Mouse (Mus musculus) midbrain, postnatal 0 days (tissue): ENCODE data around the gene Kdm6b. TPM values are rescaled to one million over a fixed set of nuclear protein-coding genes. Genes with fewer than 3 reads are reported as not detected.

Experiments used
- ATAC-seq: fragments of 200-750 bp; cut with Nextera tagmentation; 2 replicates; pipeline ENCODE4 v1.8.0; 2017; ENCODE audit warnings: moderate number of reproducible peaks, mild to moderate bottlenecking, moderate TSS enrichment, moderate library complexity; ENCODE audit not compliant: low FRiP score
- DNase-seq: peaks from one replicate; pipeline ENCODE4 v3.0.0-alpha.2; 2015; ENCODE audit warnings: low spot score
- H3K27ac ChIP-seq: fragments of 300-500 bp; sonication (generic); 2 replicates; pipeline ENCODE4 v1.5.1; 2014; ENCODE audit warnings: low read depth, mild to moderate bottlenecking, low read length, mixed read lengths
- H3K27me3 ChIP-seq: fragments of 300-500 bp; sonication (generic); 2 replicates; pipeline ENCODE4 v1.6.1; 2014; ENCODE audit warnings: low read length, control low read depth, mixed read lengths; ENCODE audit not compliant: insufficient read depth
- H3K36me3 ChIP-seq: fragments of 300-500 bp; sonication (generic); 2 replicates; pipeline ENCODE4 v1.6.1; 2014; ENCODE audit warnings: low read length, control low read depth, mixed read lengths; ENCODE audit not compliant: insufficient read depth
- H3K4me1 ChIP-seq: fragments of 300-500 bp; sonication (generic); 2 replicates; pipeline ENCODE4 v1.6.1; 2014; ENCODE audit warnings: mild to moderate bottlenecking, control low read depth, antibody characterized with exemption, low read length, mixed read lengths; ENCODE audit not compliant: insufficient read depth
- H3K4me2 ChIP-seq: fragments of 300-500 bp; sonication (generic); 2 replicates; pipeline ENCODE4 v1.6.1; 2014; ENCODE audit warnings: low read depth, mild to moderate bottlenecking, low read length, mixed read lengths; ENCODE audit not compliant: poor library complexity, severe bottlenecking
- H3K4me3 ChIP-seq: fragments of 300-500 bp; sonication (generic); 2 replicates; pipeline ENCODE4 v1.5.1; 2014; ENCODE audit warnings: low read depth, mild to moderate bottlenecking, low read length, moderate library complexity
- H3K9ac ChIP-seq: fragments of 300-500 bp; sonication (generic); replicated peaks from 2 replicates; pipeline ENCODE4 v1.6.1; 2014; ENCODE audit warnings: mild to moderate bottlenecking, low read length, moderate library complexity, mixed read lengths; ENCODE audit not compliant: poor library complexity, severe bottlenecking
- H3K9me3 ChIP-seq: fragments of 300-500 bp; sonication (generic); 2 replicates; pipeline ENCODE4 v1.6.1; 2016; ENCODE audit warnings: low read length, control low read depth
- CTCF ChIP-seq: IDR thresholded peaks from 2 replicates; pipeline ENCODE4 v1.5.1; 2016; ENCODE audit warnings: antibody characterized with exemption, mild to moderate bottlenecking
- WGBS: fragments of 180-500 bp; shearing (Covaris S2); extraction: QIAGEN DNeasy Blood & Tissue Kit; methylation state at CpG from one replicate; pipeline ENCODE4 v1.1.7; 2014; 5-methylcytosine and 5-hydroxymethylcytosine counted together
- polyA plus RNA-seq: library from polyadenylated mRNA; unstranded; fragments of >200 nt; fragmentation: Nextera tagmentation; extraction: Ambion mirVana; gene quantifications from 2 replicates; pipeline ENCODE4 v1.2.1, GENCODE M21; 2015
- total RNA-seq: library from RNA; depleted of rRNA; stranded (reverse); fragments of >200 nt; gene quantifications from 2 replicates; pipeline ENCODE4 v1.2.3, GENCODE M21; 2014

The Kdm6b gene
- total and polyA plus RNA-seq, 2 experiments from 2014 or later: 14.5 to 22.7 TPM

- ATAC-seq (peak; percentile 64), DNase-seq (peak; percentile 98)
- TF ChIP-seq CTCF: peak; percentile 94
- H3K9ac ChIP-seq: 0 out of 2 replicates have a peak overlapping the region, but pooled peaks have one; percentile 19
- 19% methylated on average over 22 of the region's 22 CpGs for WGBS
- no peak overlapping the region for H3K4me3 ChIP-seq
- H3K4me1 ChIP-seq: no peaks in the 10 kb centered on the region
- H3K4me2 ChIP-seq: no peak overlapping the region
- H3K9me3 ChIP-seq: no peaks in the 10 kb centered on the region
- peaks cover 57% of the 10 kb centered on the region for H3K36me3 ChIP-seq
- no peaks in the 10 kb centered on the region for H3K27me3 ChIP-seq
- no peak overlapping the region for H3K27ac ChIP-seq
Measured at GRCm38 (mm10) chr11:69401210-69401637, 12.3 kb downstream of the Kdm6b start.

GRCm38 (mm10) chr11:69400083-69400850 is 13.2 kb downstream of the Kdm6b start:
- H3K27me3 ChIP-seq: no peaks in the 10 kb centered on the region
- TF ChIP-seq CTCF: no peak
- no peak overlapping the region for H3K27ac ChIP-seq
- peaks cover 47% of the 10 kb centered on the region for H3K36me3 ChIP-seq
- ATAC-seq (no peak), DNase-seq (no peak)
- no peaks in the 10 kb centered on the region for H3K4me1 ChIP-seq
- H3K4me3 ChIP-seq: no peak overlapping the region
- WGBS: 69% methylated on average over 25 of the region's 25 CpGs
- no peak overlapping the region for H3K4me2 ChIP-seq
- no peak overlapping the region for H3K9ac ChIP-seq
- H3K9me3 ChIP-seq: no peaks in the 10 kb centered on the region

- H3K9me3 ChIP-seq: no peaks in the 10 kb centered on the region
- H3K4me3 ChIP-seq: no peak overlapping the region
- peaks cover 39% of the 10 kb centered on the region for H3K36me3 ChIP-seq
- H3K4me2 ChIP-seq: no peak overlapping the region
- no peak overlapping the region for H3K9ac ChIP-seq
- WGBS: 25% methylated on average over 54 of the region's 66 CpGs
- no peaks in the 10 kb centered on the region for H3K27me3 ChIP-seq
- H3K4me1 ChIP-seq: no peaks in the 10 kb centered on the region
- DNase-seq (no peak), ATAC-seq (no peak)
- no peak overlapping the region for H3K27ac ChIP-seq
- TF ChIP-seq CTCF: no peak
Measured at GRCm38 (mm10) chr11:69399201-69400082, 14.0 kb downstream of the Kdm6b start.

- peaks cover 31% of the 10 kb centered on the region for H3K36me3 ChIP-seq
- no peaks in the 10 kb centered on the region for H3K4me1 ChIP-seq
- DNase-seq (no peak), ATAC-seq (no peak)
- H3K9me3 ChIP-seq: no peaks in the 10 kb centered on the region
- no peak overlapping the region for H3K4me3 ChIP-seq
- TF ChIP-seq CTCF: no peak
- H3K27ac ChIP-seq: no peak overlapping the region
- no peak overlapping the region for H3K4me2 ChIP-seq
- H3K9ac ChIP-seq: 0 out of 2 replicates have a peak overlapping the region, but pooled peaks have one; percentile 36
- H3K27me3 ChIP-seq: no peaks in the 10 kb centered on the region
- 27% methylated on average over 21 of the region's 21 CpGs for WGBS
Measured at GRCm38 (mm10) chr11:69398486-69399200, 14.8 kb downstream of the Kdm6b start.

GRCm38 (mm10) chr11:69398059-69398458 is 15.4 kb downstream of the Kdm6b start, which contains the start of gene Tmem88:
Gene Tmem88 (minus strand): TSS chr11:69398234.
- peaks cover 26% of the 10 kb centered on the region for H3K36me3 ChIP-seq
- H3K9ac ChIP-seq: peak within 1 kb of the TSS; percentile 36; the same call in 1 of the 2 replicates
- WGBS: 12% methylated on average over 16 of the region's 16 CpGs
- no peak for TF ChIP-seq CTCF
- 0 out of 2 replicates have a peak within 1 kb of the TSS, but pooled peaks have one; percentile 26 for H3K4me2 ChIP-seq
- DNase-seq (no peak), ATAC-seq (no peak)
- no peak within 1 kb of the TSS for H3K4me3 ChIP-seq
- no peaks in the 10 kb centered on the region for H3K9me3 ChIP-seq
- H3K27ac ChIP-seq: peak within 1 kb of the TSS; percentile 32; the same call in 1 of the 2 replicates
- no peaks in the 10 kb centered on the region for H3K27me3 ChIP-seq
- H3K4me1 ChIP-seq: no peaks in the 10 kb centered on the region
